Mouse (Mus musculus): ENCODE measurements around the gene Ube2m.
"Not testable (repeated sequence)": the region's sequence is repeated elsewhere in the genome, so short reads cannot be mapped to it uniquely, and the experiment has no call there.

Ube2m gene

GRCm38 (mm10) chr7:13037901-13038555 lies at the start of gene Ube2m:
Gene Ube2m (minus strand): TSS chr7:13038275.
- CTCF ChIA-PET, result no interaction called here

DNA sequence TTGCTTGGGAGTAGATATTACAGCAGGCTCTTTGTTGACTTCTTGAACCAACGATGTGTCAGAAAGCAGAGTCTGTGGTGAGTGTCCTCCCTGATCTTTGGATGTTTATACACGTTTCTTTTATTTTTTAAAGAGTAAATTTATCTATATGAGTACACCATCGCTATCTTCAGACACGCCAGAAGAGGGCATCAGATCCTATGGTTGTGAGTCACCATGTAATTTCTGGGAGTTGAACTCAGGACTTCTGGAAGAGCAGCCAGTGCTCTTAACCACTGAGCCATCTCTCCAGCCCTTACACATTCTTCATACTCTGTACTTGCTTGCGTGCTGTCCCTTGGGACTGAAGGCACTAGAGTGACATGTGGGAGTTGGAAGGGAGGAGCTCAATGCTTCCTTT lies 34.2 kb upstream of the Ube2m start:
- CTCF ChIA-PET, result no interaction called here

DNA sequence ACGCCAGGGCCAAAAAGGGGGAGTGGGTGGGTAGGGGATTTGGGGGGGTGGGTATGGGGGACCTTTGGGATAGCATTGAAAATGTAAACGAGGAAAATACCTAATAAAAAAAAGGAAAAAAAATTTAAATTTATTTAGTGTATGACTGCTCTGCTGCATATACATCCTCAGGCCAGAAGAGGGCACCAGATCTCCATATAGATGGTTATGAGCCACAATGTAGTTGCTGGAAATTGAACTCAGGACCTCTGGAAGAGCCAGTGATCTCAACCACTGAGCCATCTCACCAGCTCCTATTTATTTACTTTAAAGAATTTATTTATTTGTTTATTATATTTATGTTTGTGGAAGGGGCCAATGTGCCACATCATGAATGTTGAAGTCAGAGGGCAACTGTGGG lies 25.3 kb upstream of the Ube2m start:
- CTCF ChIA-PET, result not testable (repeated sequence)

- CTCF ChIA-PET, result no interaction called here
Observed at GRCm38 (mm10) chr7:13059536-13059935, 21.5 kb upstream of the Ube2m start.

DNA sequence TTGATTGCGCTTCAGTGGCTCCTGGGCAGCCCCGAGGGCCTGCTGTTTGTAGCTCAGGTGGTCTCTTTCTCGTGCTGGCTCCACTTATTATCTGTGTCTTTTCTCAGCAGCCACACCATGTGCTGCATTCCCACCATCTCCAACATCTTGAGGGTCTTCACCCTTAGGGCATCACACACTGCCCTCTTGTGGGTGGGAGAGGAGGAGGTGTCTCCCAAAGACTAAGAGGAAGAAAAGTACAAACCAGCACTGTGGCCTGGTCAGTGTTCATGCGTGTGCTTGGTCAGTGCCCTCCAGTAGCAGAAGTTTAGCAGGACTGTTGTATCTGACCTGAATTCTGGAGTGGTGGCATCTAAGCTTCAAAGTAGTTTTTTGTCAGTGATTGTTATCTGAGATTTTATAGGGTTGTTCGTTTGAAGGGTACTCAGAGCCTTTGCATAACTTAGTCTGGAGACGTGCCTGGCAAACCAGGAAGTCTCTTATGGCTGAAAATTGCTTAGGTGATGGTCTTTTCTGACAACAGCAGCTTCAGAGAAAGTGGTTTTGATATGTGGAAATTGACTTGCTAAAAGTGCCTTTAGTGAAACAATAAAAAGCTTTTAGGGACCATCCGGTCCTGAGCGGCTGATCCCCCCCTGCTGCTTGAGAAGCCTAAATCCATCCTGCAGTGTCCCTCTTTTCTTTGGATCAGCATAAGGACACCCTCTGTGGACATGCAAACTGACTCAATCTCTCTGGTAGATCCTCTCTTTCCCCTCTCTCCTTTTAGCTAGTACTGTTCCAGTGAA lies 19.0 kb upstream of the Ube2m start:
- CTCF ChIA-PET, result no interaction called here

DNA sequence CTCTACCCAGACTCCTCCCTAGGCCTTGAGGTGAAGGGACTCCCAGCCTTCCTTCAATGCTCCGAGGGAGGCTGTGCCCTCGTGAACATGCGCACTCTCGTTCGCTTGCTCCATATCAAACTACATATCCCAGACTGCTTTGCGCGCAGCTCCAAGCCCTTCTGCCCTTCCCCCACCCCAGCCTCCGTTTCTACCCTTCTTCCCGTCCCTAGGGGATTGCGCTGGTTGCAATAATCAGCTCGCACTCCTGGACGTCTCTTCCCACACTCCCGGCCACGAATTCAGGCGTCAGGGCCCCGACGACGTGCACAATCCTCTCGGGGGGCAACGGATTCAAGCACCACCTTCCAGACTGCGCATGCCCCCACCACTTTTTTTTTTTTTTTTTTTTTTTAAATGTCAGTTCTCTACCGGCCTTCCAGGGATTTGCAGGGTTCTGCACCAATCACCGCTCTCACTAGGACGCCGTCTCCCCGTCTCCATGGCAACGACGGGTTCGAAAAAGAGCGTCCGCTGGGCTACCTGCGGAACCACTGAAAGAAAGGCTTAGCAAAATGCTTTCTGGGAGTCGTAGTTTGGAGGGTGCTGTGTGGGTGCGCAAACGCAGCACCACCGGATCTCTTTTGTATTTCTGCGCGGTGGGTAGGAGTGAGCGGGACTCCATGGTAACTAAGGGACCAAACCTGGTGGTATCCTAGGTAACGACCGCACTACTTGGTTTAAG lies 16.4 kb upstream of the Ube2m start, which contains the start of gene Mzf1:
TSS of gene Mzf1 (minus strand) at position 478 of the 724 bp plus-strand sequence.
- CTCF ChIA-PET, result interaction anchor here (0.6 to 0.7 kb wide), 2 partner anchors 11 to 14 kb away, joined by 3 to 7 read pairs; no protein-coding TSS in a partner anchor

- CTCF ChIA-PET, result interaction anchor here (0.6 to 0.7 kb wide), 2 partner anchors 12 to 13 kb away, joined by 3 to 7 read pairs; no protein-coding TSS in a partner anchor
Observed at GRCm38 (mm10) chr7:13053961-13054286, 15.8 kb upstream of the Ube2m start.

DNA sequence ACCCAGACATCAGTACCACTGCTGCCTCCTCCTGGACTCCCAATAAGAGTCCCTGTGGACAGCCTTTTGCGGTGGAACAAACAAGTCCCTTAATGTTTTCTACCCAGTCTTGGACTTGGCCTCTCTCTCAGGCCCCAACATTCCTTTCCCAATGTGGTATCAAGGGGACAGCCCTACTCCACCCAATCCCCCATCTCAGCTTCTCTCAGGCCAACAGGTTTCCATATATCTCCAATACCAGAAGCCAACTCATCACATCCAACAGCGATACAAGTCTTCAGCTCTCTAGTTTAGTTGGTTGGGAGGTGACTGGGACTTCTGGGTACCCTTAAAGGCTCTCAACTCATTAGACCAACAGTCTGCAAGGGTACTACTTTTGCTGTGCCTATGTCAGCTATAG lies 15.4 kb upstream of the Ube2m start:
- CTCF ChIA-PET, result interaction anchor here (0.6 kb wide), 2 partner anchors 12 to 43 kb away, joined by 3 read pairs; no protein-coding TSS in a partner anchor

- CTCF ChIA-PET, result interaction anchor here (0.6 kb wide), 2 partner anchors 11 to 42 kb away, joined by 3 to 4 read pairs; no protein-coding TSS in a partner anchor
Observed at GRCm38 (mm10) chr7:13053001-13053400, 14.9 kb upstream of the Ube2m start.

GRCm38 (mm10) chr7:13046084-13046483 lies 8.0 kb upstream of the Ube2m start:
- CTCF ChIA-PET, result interaction anchor here (0.6 kb wide), 1 partner anchor 38 kb away, joined by 5 read pairs; no protein-coding TSS in a partner anchor

DNA sequence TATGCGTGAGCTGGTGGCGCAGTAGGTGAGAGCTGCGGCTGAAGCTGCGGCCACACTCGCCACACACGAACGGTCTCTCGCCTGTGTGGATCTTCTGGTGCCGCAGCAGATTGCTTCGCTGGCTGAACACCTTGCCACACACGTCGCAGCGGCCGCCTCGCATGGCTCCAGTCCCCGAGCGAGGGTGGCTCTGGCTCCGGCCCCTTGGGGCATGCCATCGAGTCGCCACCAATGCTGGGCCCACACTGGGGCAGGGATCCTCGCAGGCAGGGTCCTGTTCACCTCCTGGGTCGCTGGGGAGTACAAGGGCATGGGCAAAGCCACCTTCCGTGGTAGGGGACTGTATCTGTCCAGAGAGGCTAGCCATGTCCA lies 6.2 kb upstream of the Ube2m start:
- CTCF ChIA-PET, result no interaction called here

GRCm38 (mm10) chr7:13043445-13044253 lies 5.6 kb upstream of the Ube2m start:
- CTCF ChIA-PET, result interaction anchor here (0.9 kb wide), 1 partner anchor 35 kb away, joined by 3 read pairs; no protein-coding TSS in a partner anchor

DNA sequence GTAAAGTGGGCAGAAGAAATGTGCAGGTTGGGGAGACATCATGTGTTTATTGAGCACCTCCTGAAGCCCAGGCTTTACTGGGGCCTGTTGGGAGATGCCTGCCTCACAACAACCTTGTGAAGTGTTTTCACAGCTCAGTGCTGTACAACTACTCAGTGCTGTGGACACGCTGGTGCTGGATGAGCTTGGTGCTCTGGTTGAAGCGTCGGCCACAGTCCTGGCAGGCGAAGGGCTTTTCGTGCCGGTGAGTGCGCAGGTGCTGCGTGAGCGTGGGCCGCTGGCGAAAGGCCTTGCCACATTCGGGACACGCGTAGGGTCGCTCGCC lies 5.0 kb upstream of the Ube2m start:
- CTCF ChIA-PET, result interaction anchor here (0.9 kb wide), 2 partner anchors 29 to 34 kb away, joined by 3 read pairs; no protein-coding TSS in a partner anchor

DNA sequence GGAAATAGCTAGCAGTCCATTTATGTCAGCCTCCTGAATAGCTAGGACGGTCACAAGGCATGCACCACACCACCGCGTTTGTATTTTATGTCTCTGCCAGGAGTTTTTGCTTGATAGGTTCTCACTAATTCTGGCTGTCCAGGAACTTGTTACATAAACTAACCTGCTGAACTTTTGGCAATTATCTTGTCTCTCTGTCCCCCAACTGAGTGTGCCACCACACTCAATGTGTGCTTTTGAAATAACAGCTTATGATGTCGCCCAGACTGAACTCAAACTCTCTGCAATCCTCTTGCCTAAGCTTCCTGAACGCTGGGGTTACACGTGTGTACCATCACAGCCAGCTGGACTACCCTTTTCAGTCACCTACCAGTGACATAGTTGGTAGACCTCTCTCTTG lies 4.4 kb upstream of the Ube2m start:
- CTCF ChIA-PET, result interaction anchor here (0.6 to 0.9 kb wide), 2 partner anchors 10 to 29 kb away, joined by 3 to 4 read pairs; no protein-coding TSS in a partner anchor

DNA sequence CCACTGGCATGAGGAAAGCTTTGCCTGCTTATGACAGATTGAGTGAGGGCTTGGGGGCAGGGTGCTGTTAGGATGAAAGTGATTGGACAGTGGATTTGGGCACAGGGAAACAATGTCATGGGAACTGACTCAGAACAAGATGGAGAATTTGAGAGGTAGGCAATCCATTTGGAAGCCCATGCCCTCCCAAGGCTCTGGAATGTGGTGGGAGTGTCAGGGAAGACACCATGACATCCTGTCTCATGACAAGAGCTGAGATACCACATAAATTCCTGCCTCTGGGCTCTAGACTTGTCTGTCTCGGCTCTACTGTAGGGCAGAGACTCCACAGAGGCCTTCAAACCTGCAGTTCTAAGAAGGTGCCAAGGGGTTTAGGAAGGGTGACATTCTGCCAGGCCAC lies 3.2 kb upstream of the Ube2m start:
- CTCF ChIA-PET, result no interaction called here

GRCm38 (mm10) chr7:13039181-13039580 lies 1.1 kb upstream of the Ube2m start:
- CTCF ChIA-PET, result interaction anchor here (0.5 kb wide), 1 partner anchor 16 kb away, joined by 4 read pairs; no protein-coding TSS in a partner anchor

GRCm38 (mm10) chr7:13038621-13039169 lies 620 bp upstream of the Ube2m start:
- CTCF ChIA-PET, result interaction anchor here (0.5 kb wide), 1 partner anchor 16 kb away, joined by 4 read pairs; no protein-coding TSS in a partner anchor

DNA sequence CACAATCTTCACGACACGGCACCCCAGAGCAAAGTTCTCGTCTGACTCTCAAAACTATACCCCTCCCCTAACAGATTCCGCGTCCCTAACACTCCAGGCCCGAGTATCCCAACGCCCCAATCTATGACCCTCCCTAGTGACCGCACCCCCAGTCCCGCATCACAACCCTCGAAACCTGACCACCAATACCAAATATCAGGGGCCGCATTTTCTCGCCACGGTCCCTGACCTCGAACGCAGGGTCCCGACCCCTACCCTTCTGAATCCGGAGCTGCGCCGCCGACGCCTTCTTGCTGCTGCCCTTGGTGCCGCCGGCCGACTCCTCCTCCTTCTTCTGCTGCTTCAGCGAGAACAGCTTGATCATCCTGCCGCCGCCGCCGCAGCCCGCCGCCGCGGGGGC lies 709 bp downstream of the Ube2m start:
- CTCF ChIA-PET, result interaction anchor here (1.4 kb wide), 1 partner anchor 12 kb away, joined by 3 read pairs; no protein-coding TSS in a partner anchor

GRCm38 (mm10) chr7:13036806-13037205 lies 1.3 kb downstream of the Ube2m start:
- CTCF ChIA-PET, result interaction anchor here (0.5 to 1.4 kb wide), 3 partner anchors 11 to 117 kb away, joined by 3 to 4 read pairs (median 4); no protein-coding TSS in a partner anchor

- CTCF ChIA-PET, result no interaction called here
Observed at GRCm38 (mm10) chr7:13035211-13035855, 2.7 kb downstream of the Ube2m start.
